Mouse (Mus musculus): ENCODE results near the gene Rtn4. TPM values are rescaled to one million over a fixed set of nuclear protein-coding genes. Genes with fewer than 3 reads are reported as not detected.

Rtn4 gene
- polyA plus RNA-seq, 1 experiment from 2014 or later = 47.1 TPM

Other genes with a start within 250 kb of the Rtn4 start
- 29.6 and 40.5 TPM in 2 replicates for gene Prorsd1, start 177.9 kb upstream of the Rtn4 start, polyA plus RNA-seq (2015; fragmentation: Nextera tagmentation; extraction: Ambion mirVana)
- 34.1 and 40.1 TPM in 2 replicates for gene Mtif2, start 166.5 kb upstream of the Rtn4 start, polyA plus RNA-seq (2015; fragmentation: Nextera tagmentation; extraction: Ambion mirVana)
- gene Clhc1, start 145.0 kb upstream of the Rtn4 start, polyA plus RNA-seq (2015; fragmentation: Nextera tagmentation; extraction: Ambion mirVana) = 0.08 and 0.09 TPM in 2 replicates
- 1,461 and 1,495 TPM in 2 replicates for gene Rps27a, start 144.8 kb upstream of the Rtn4 start, polyA plus RNA-seq (2015; fragmentation: Nextera tagmentation; extraction: Ambion mirVana)
- 0.08 TPM in 2 replicates for gene 4931440F15Rik, start 132.7 kb downstream of the Rtn4 start, polyA plus RNA-seq (2015; fragmentation: Nextera tagmentation; extraction: Ambion mirVana)

Measured in thymus, postnatal 0 days (tissue).